Comparison of ENCODE assay signal across 9 mouse cellular contexts in the genomic region with DNA sequence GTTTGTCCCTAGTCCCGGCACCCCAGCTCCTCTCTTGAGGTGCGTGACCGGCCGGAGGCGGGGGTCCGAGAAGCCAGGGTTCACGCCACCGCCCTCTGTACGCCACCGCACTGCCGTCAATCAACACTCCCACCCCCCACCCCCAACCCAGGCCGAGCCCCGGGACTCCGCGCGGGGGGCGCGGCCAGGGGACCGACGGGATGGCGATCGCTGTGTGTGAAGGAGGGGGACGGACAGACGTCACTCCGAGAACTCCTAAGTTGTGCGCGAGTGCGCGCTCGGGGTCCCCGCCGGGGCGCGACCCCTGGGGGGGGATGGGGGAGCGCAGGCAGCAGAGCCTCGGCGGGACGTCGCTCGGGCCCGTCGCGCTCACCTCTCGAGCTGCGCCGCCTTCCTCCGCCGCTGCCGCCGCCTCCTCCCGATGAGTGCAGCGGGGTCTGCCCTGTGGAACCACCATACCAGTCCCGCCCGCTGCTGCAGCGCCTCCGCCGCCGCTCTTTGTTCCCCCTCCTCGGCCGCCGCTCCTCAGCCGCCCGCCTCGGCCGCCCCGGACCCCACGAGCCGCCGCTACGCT. TPM values are rescaled to one million over a fixed set of nuclear protein-coding genes. Genes with fewer than 3 reads are reported as not detected.
A peak's percentile ranks its signal among the peaks of the same experiment; 100 is the strongest.
DNase-seq lines count a peak whose midpoint lies in the region; ATAC-seq and TF ChIP-seq lines count a peak whose summit lies in the region.
"Had no signal": no experiment of that assay in that cellular context is flagged by ENCODE, and none has a peak within 500 bp of the region (broad histone marks: within the 10 kb centered on the region; RNA-seq: fewer than 3 reads in every experiment).

No protein-coding gene starts in this region.

- in situ Hi-C loops in ES-E14 (cut with MboI; ENCODE audit: low sequenced_read_pairs in 2 of 2, unreplicated experiment in 2 of 2) = no loop called here

- ATAC-seq in heart, embryonic 16.5 days (replicated peaks; ENCODE audit: extremely low read depth, insufficient read depth, low FRiP score) = peak; percentile 37
- ATAC-seq in limb, embryonic 13.5 days (ENCODE audit: low FRiP score, low read depth) = peak; percentile 69
- peak; percentile 76 for ATAC-seq in midbrain, embryonic 11.5 days (ENCODE audit: low FRiP score)

- under 1% methylated on average over 52 of the region's 70 CpGs for WGBS in heart, embryonic 16.5 days
- under 1% methylated on average over 63 of the region's 70 CpGs for WGBS in limb, embryonic 13.5 days
- under 1% methylated on average over 55 of the region's 70 CpGs for WGBS in midbrain, embryonic 11.5 days

- peak overlapping the region; percentile 74 for H3K4me2 ChIP-seq in heart, embryonic 16.5 days (ENCODE audit: low read depth, low read length)
- peak overlapping the region; percentile 69 for H3K4me2 ChIP-seq in limb, embryonic 13.5 days (replicated peaks)
- H3K4me2 ChIP-seq in midbrain, embryonic 11.5 days = peak overlapping the region; percentile 57

- H3K27ac ChIP-seq in ES-E14 (ENCODE audit: insufficient read depth, low read depth, low read length, poor library complexity, severe bottlenecking) = peak overlapping the region; percentile 92
- peak overlapping the region; percentile 95 for H3K27ac ChIP-seq in heart, embryonic 16.5 days (ENCODE audit: low read length)
- H3K27ac ChIP-seq in limb, embryonic 13.5 days = peak overlapping the region; percentile 87
- H3K27ac ChIP-seq in midbrain, embryonic 11.5 days (ENCODE audit: low read depth, low read length) = peak overlapping the region; percentile 86

- no peaks in the 10 kb centered on the region for H3K9me3 ChIP-seq in ES-E14 (ENCODE audit: control insufficient read depth, insufficient read depth, low read depth, low read length)
- H3K9me3 ChIP-seq in heart, embryonic 16.5 days (replicated peaks; ENCODE audit: control insufficient read depth, low read length) = no peaks in the 10 kb centered on the region
- H3K9me3 ChIP-seq in limb, embryonic 13.5 days = no peaks in the 10 kb centered on the region
- H3K9me3 ChIP-seq in midbrain, embryonic 11.5 days (ENCODE audit: control insufficient read depth, low read length) = no peaks in the 10 kb centered on the region

- H3K9ac ChIP-seq in ES-E14 (ENCODE audit: insufficient read depth, low read depth, low read length, poor library complexity, severe bottlenecking) = peak overlapping the region; percentile 99
- peak overlapping the region; percentile 99 for H3K9ac ChIP-seq in heart, embryonic 16.5 days (ENCODE audit: low read length)
- peak overlapping the region; percentile 98 for H3K9ac ChIP-seq in limb, embryonic 13.5 days
- H3K9ac ChIP-seq in midbrain, embryonic 11.5 days (ENCODE audit: low read length) = peak overlapping the region; percentile 98

- H3K36me3 ChIP-seq in ES-E14 (ENCODE audit: control insufficient read depth, insufficient read depth, low read length, poor library complexity, severe bottlenecking) = peaks cover 2% of the 10 kb centered on the region; the same call in 1 of the 2 replicates
- no peaks in the 10 kb centered on the region for H3K36me3 ChIP-seq in heart, embryonic 16.5 days (ENCODE audit: control insufficient read depth, insufficient read depth)
- peaks cover 12% of the 10 kb centered on the region for H3K36me3 ChIP-seq in limb, embryonic 13.5 days
- H3K36me3 ChIP-seq in midbrain, embryonic 11.5 days (ENCODE audit: control insufficient read depth, insufficient read depth, low read length) = no peaks in the 10 kb centered on the region

- peak; percentile 65 for DNase-seq in cerebellum, adult 11-12 months
- no peak for DNase-seq in cerebellum, adult 11 months
- peak; percentile 29 for DNase-seq in ES-E14 (ENCODE audit: low read depth, low spot score)
- peak; percentile 73 for DNase-seq in embryo, embryonic 11 days
- DNase-seq in midbrain, embryonic 11.5 days (ENCODE audit: low spot score, missing footprints) = peak; percentile 93
- peak; percentile 70 for DNase-seq in testis, postnatal 10 days (ENCODE audit: low spot score)

- peak overlapping the region; percentile 91 to 97 for H3K4me3 ChIP-seq in ES-E14 (ENCODE audit: insufficient read depth in 1 of 2, low read depth in 1 of 2, low read length in 2 of 2, poor library complexity in 1 of 2, severe bottlenecking in 1 of 2)
- H3K4me3 ChIP-seq in heart, embryonic 16.5 days (ENCODE audit: low read length) = peak overlapping the region; percentile 99
- peak overlapping the region; percentile 88 for H3K4me3 ChIP-seq in limb, embryonic 13.5 days
- H3K4me3 ChIP-seq in midbrain, embryonic 11.5 days (ENCODE audit: low read depth, low read length) = peak overlapping the region; percentile 83

- peaks cover 4 to 5% of the 10 kb centered on the region in 2 experiments; a peak in 2 of 4 replicates for H3K4me1 ChIP-seq in ES-E14 (ENCODE audit: control insufficient read depth in 2 of 2, insufficient read depth in 2 of 2, low read length in 2 of 2, poor library complexity in 1 of 2)
- H3K4me1 ChIP-seq in heart, embryonic 16.5 days (ENCODE audit: control insufficient read depth, insufficient read depth, low read length) = peaks cover 27% of the 10 kb centered on the region
- H3K4me1 ChIP-seq in limb, embryonic 13.5 days = peaks cover 36% of the 10 kb centered on the region
- peaks cover 21% of the 10 kb centered on the region for H3K4me1 ChIP-seq in midbrain, embryonic 11.5 days (ENCODE audit: control insufficient read depth, insufficient read depth, low read length)

- no peaks in the 10 kb centered on the region for H3K27me3 ChIP-seq in heart, embryonic 16.5 days (ENCODE audit: control insufficient read depth, insufficient read depth, low read length)
- H3K27me3 ChIP-seq in limb, embryonic 13.5 days = no peaks in the 10 kb centered on the region
- no peaks in the 10 kb centered on the region for H3K27me3 ChIP-seq in midbrain, embryonic 11.5 days (ENCODE audit: control insufficient read depth, insufficient read depth, low read length)

TF ChIP-seq in ES-E14, 5 proteins besides CTCF, POLR2A, EP300 and RAD21:
- TF ChIP-seq HCFC1 (IDR thresholded peaks at IDR 0.05; ENCODE audit: borderline replicate concordance, insufficient read depth, low read length) (no peak), ZNF384 (IDR thresholded peaks at IDR 0.05; ENCODE audit: low read depth, low read length) (no peak), ZC3H11A (IDR thresholded peaks at IDR 0.05; ENCODE audit: borderline replicate concordance, low read depth, low read length) (no peak), MAFK (IDR thresholded peaks at IDR 0.05; ENCODE audit: insufficient read depth, low read depth, low read length) (no peak), CHD2 (IDR thresholded peaks at IDR 0.05; ENCODE audit: low read depth, low read length) (no peak)

RNA-seq across cellular contexts. Expression of gene Cnot6, which starts 0.5 kb away (rescaled TPM):
- 39.4 and 45.8 TPM in 2 replicates for total RNA-seq in ES-E14 (2012; rRNA removed)
- 30.0 and 33.6 TPM in 2 replicates for polyA plus RNA-seq in heart, embryonic 16.5 days (2015; fragmentation: Nextera tagmentation; extraction: Ambion mirVana)
- 62.0 and 64.8 TPM in 2 replicates for polyA plus RNA-seq in limb, embryonic 13.5 days (2015; fragmentation: Nextera tagmentation; extraction: Ambion mirVana)
- 55.9 and 60.1 TPM in 2 replicates for polyA plus RNA-seq in midbrain, embryonic 11.5 days (2014; fragmentation: Nextera tagmentation; extraction: Ambion mirVana)

RNA-seq across cellular contexts. Expression of gene Scgb3a1, which starts 48.7 kb away (rescaled TPM):
- 1.4 and 1.6 TPM in 2 replicates for total RNA-seq in ES-E14 (2012; rRNA removed)
- 2.1 and 5.3 TPM in 2 replicates for polyA plus RNA-seq in heart, embryonic 16.5 days (2015; fragmentation: Nextera tagmentation; extraction: Ambion mirVana)
- not detected in 2 replicates for polyA plus RNA-seq in limb, embryonic 13.5 days (2015; fragmentation: Nextera tagmentation; extraction: Ambion mirVana)
- not detected in 2 replicates for polyA plus RNA-seq in midbrain, embryonic 11.5 days (2014; fragmentation: Nextera tagmentation; extraction: Ambion mirVana)
- total RNA-seq: layer of hippocampus, postnatal 36 days had no signal
